Mouse (Mus musculus) testis, adult 2 months (tissue): Measurements from ENCODE around the gene Amz2.

Source experiments
- CTCF ChIP-seq: fragments of 200-500 bp; IDR thresholded peaks from 2 replicates; pipeline ENCODE4 v1.5.1; 2012; ENCODE audit warnings: low read depth, mild to moderate bottlenecking, inconsistent platforms, low read length, moderate library complexity; ENCODE audit not compliant: control insufficient read depth, insufficient read depth, insufficient replicate concordance
- POLR2A ChIP-seq: fragments of 200-500 bp; IDR thresholded peaks from 2 replicates; pipeline ENCODE4 v1.6.1; 2012; ENCODE audit warnings: low read depth, mild to moderate bottlenecking, inconsistent platforms, low read length, moderate library complexity; ENCODE audit not compliant: control insufficient read depth

DNA sequence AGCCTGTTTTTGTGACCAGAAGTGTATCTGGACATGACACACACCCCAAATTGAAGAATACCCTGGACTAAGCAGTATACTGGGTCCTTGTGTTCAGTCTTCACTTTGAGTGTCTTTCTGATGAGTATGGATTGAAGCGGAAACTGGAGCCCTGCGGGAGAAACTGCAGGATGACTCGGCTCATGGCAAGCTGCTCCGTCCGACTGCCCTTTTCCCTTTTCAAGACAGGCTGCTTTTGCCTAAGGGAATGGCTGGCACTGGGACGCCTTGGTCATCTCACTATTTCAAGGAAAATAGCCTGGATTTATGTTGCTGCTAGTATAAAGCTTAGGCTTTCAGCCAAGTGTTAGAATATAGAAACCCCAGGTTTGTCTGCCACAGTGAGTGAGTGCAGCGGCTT is 34.5 kb upstream of the Amz2 start:
- TF ChIP-seq CTCF = no peak
- TF ChIP-seq POLR2A = no peak
